ENCODE assay signal across 16 mouse cellular contexts in the genomic region with DNA sequence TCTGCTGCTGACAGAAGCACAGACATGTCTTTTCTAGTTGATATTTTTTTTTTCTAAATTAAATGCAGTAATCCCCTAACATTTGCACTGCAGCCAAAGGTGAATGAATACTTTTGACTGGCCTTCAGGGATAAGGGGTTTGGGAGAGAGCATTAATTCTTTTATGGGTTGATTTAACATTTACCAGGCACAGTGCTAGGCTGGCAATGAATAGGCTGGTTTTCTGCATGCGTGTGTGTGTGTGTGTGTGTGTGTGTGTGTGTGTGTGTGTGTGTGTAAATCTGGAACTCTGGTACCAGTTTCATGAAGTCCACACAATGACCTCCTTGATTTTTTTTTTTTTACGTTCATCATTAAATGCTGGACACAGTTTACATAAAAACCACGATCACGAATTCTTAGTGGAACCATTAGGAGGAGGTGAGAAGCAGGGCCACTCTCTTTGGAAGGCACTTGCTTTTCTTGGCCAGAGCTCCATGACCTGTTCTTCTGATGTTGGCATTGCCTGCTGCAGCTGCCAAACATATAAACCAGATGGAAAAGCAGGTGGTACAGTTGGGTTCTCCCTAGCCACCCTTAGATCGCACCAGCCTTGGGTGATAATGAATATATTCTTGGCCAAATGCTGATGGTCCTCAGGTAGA.
"Had no signal": no experiment of that assay in that cellular context is flagged by ENCODE, and none has a peak within 500 bp of the region (broad histone marks: within the 10 kb centered on the region; RNA-seq: fewer than 3 reads in every experiment).

No protein-coding gene starts in this region.

- H3K4me2 ChIP-seq: liver, embryonic 12.5 days; liver, embryonic 15.5 days; stomach, embryonic 15.5 days had no signal

- H3K4me3 ChIP-seq: layer of hippocampus, adult 2 months; left cerebral cortex, adult 2 months; liver, embryonic 12.5 days; liver, embryonic 15.5 days; myocyte; stomach, embryonic 15.5 days had no signal

- H3K4me1 ChIP-seq: liver, embryonic 12.5 days; liver, embryonic 15.5 days; stomach, embryonic 15.5 days had no signal

- H3K9ac ChIP-seq: liver, embryonic 12.5 days; liver, embryonic 15.5 days; stomach, embryonic 15.5 days had no signal

- H3K9me3 ChIP-seq: liver, embryonic 12.5 days; liver, embryonic 15.5 days; stomach, embryonic 15.5 days had no signal

- H3K27me3 ChIP-seq: liver, embryonic 12.5 days; liver, embryonic 15.5 days; stomach, embryonic 15.5 days had no signal

- H3K27ac ChIP-seq: kidney, postnatal 0 days; layer of hippocampus, adult 2 months; left cerebral cortex, adult 2 months; liver, embryonic 12.5 days; liver, embryonic 15.5 days; macrophage; stomach, embryonic 15.5 days had no signal

- DNase-seq: layer of hippocampus, postnatal 36 days; liver; lung, adult 18-20 months; retina, postnatal 1 day; right cerebral cortex, postnatal 25 days; spleen, adult 18-20 months; thymus, postnatal 36 days had no signal

- H3K36me3 ChIP-seq: liver, embryonic 12.5 days; liver, embryonic 15.5 days; stomach, embryonic 15.5 days had no signal

- ATAC-seq: intestine, postnatal 0 days; liver, embryonic 12.5 days had no signal
